Mouse (Mus musculus): ENCODE measurements around the gene Trpc7.
A peak's percentile ranks its signal among the peaks of the same experiment; 100 is the strongest.

The Trpc7 gene

GRCm38 (mm10) chr13:56895893-56896292 is at the start of gene Trpc7:
TSS of gene Trpc7 (minus strand) at chr13:56895993.
- no peak for DNase-seq (ENCODE audit: extremely low read depth, low read depth, low spot score)

- no peak for DNase-seq (ENCODE audit: extremely low read depth, low read depth, low spot score)
Observed at GRCm38 (mm10) chr13:56939261-56939660, 43.5 kb upstream of the Trpc7 start.

- no peak for DNase-seq (ENCODE audit: extremely low read depth, low read depth, low spot score)
Observed at GRCm38 (mm10) chr13:56933832-56934510, 38.2 kb upstream of the Trpc7 start.

DNA sequence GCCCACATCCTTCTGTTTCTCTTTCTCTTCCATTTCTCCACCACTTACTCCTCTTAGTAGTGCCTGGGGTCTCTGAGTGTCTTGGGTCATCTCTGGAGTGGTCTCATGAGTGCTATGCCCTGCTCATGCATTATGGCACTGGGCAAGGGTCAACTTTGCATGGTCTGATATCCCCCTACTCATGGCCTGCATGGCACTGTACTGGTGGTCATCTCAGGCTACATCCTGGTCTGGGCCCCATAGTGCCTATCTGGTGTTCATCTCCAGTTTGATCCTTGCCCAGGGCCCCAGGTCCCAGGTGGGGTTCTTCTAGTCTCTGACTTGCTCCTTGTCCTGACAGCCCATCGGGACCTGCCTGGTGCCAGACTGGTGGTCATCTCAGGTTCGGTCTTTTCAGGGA is 34.6 kb upstream of the Trpc7 start:
- DNase-seq (ENCODE audit: extremely low read depth, low read depth, low spot score), result no peak

DNA sequence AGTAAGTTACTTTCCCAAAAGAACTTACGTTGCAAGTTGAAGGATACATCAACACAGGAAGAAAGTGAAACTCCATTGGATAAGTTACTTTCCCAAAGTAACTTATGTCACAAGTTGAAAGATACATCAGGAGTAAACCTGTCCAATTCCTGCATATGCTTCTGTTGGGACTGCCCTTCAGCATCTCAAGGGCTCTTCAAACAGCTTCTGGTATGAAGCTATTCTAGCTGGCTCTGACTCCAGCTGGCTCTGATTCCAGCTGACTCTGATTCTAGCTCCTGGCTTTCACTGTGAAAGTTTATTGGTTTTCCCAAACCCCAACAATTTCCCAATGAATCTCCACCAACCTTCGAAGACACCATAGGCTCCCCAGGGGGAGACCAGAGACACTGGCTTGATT is 27.2 kb upstream of the Trpc7 start:
- DNase-seq (ENCODE audit: extremely low read depth, low read depth, low spot score), result no peak

DNA sequence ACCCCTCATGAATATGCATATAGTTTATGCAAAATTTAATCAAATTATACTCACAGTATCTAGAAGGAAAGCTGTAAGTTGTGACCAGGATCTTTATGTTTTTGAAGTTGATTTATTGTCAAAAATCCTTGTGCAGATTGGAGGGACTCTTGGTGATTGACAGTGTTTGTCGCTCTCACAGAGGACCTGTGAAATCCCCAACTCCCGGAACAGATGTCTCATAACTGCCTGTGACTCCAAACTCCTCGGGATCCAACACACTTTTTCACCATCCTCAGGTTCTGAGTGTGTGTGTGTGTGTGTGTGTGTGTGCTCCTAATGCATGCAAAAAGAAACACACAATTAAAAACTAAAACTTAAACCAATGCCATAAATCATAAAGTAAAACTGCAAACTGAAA is 25.5 kb upstream of the Trpc7 start:
- DNase-seq (ENCODE audit: extremely low read depth, low read depth, low spot score), result no peak

- DNase-seq (ENCODE audit: extremely low read depth, low read depth, low spot score), result no peak
Observed at GRCm38 (mm10) chr13:56914721-56915120, 18.9 kb upstream of the Trpc7 start.

- DNase-seq (ENCODE audit: extremely low read depth, low read depth, low spot score), result no peak
Observed at GRCm38 (mm10) chr13:56911093-56911492, 15.3 kb upstream of the Trpc7 start.

DNA sequence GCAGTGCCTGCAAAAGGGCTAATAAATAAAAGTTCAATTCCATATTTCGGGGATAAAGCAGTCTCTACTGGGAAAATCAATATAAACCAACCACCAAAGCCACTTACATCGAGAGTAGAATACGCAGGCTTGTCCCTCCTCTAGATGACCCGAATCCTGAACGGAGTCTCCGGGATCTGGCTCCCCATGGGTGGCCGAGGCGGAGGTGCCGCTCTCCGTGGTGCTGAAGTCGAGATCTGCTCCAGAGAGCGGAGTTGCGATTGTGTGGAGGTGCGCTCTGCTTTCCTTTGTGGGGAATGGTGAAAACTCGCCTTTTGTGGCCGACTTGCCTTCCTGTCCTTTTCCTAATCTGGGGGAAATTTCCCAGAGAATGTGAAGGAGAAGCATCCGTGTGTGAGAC is 407 bp downstream of the Trpc7 start:
- DNase-seq (ENCODE audit: extremely low read depth, low read depth, low spot score), result no peak

DNA sequence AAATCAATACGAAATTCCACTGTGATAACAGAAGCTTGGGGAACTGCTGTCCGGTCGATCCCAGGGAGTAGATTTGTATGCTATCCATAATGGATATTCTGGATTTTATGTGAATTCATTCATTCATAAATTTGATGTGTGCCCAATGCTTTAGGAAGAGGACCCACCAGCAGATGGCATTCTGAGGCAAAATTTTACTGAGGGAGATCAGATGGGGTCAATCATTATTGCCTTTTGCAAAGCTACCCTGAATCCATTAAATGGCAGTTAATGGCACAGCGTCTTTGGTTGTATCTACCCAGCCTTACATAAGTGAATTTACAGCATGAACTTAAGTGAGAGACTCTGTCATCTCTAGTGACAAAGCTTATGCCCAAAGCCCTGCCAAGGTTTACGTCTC is 1.2 kb downstream of the Trpc7 start:
- no peak for DNase-seq (ENCODE audit: extremely low read depth, low read depth, low spot score)

DNA sequence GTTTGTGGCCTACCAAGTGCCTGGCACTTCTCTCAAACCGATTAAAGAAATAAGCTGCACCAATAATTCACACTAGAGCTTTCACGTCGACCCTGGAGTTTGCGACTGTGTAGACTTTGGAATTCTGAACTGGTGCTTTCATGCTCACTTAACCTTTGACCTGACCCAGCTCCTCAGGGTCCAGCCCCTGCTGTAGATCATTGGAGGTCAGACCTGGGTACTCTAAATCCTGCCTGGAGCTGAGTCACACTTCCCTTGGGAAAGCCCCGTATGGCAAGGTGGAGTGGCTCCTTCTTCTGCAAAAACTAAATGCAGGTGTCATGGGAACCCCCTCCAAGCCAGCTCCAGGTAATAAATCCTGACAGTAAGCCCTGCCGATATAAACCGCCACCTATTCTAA is 5.9 kb downstream of the Trpc7 start:
- no peak for DNase-seq (ENCODE audit: extremely low read depth, low read depth, low spot score)

- no peak for DNase-seq (ENCODE audit: extremely low read depth, low read depth, low spot score)
Observed at GRCm38 (mm10) chr13:56882931-56883330, 12.9 kb downstream of the Trpc7 start.

DNA sequence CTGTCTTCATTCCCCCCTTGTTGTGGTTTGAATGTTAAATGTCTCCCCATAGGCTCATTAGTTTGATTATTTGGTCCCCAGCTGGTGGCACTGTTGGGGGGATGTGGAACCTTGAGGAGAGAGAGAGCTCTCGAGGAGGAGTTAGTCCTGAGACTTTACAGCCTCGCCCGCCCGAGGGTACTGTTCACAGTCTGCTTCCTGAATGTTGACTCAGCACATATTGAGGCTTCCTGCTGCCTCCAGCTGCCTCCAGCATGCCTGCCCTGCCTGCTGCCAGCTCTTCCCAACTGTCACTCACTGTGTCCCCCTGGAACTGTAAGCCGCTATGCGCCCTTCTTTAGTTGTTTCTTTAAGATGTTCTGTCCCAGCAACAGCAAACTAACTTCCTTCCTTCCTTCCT is 31.2 kb downstream of the Trpc7 start:
- no peak for DNase-seq (ENCODE audit: extremely low read depth, low read depth, low spot score)

GRCm38 (mm10) chr13:56862011-56862410 is 33.8 kb downstream of the Trpc7 start:
- DNase-seq (ENCODE audit: extremely low read depth, low read depth, low spot score), result no peak

DNA sequence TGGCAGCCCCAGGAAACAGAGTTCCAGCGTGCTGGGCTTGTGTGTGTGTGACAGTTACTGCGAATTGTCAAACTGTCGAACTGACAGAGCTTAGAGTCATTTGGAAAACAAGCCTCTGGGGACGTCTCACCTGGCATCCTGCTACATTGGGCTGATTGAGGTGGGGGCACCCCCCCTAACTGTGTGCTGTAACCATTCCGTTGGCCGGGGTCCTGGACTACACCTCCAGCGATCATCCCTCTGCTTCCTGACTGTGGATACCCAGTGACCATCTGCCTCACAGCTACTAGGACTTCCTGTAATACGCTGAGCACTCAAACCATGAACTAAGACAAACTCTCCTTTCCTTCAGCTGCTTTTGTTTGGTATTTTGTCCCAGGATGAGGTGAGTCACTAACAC is 41.3 kb downstream of the Trpc7 start:
- DNase-seq (ENCODE audit: extremely low read depth, low read depth, low spot score), result no peak

DNA sequence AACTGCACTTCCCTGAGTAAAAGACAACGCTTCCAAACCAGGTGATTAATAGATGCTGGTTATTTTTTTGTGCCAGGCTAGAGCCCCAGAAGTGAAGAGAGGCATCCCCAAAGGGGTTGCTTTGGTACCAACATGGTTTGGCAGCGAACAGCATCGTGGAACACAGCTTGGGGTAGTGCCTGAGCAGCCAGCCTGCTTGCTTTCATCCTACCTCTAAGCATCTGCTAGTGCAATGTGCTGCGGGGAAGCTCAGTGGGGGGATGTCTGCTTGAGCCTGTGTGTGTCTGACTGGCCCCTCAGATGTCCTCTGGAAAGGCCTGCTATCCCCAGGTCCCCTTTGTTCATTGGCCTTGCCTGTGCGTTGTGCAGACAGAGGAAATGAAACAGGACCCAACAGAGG is 42.4 kb downstream of the Trpc7 start:
- no peak for DNase-seq (ENCODE audit: extremely low read depth, low read depth, low spot score)

GRCm38 (mm10) chr13:56845866-56846265 is 49.9 kb downstream of the Trpc7 start:
- no peak for DNase-seq (ENCODE audit: extremely low read depth, low read depth, low spot score)

DNA sequence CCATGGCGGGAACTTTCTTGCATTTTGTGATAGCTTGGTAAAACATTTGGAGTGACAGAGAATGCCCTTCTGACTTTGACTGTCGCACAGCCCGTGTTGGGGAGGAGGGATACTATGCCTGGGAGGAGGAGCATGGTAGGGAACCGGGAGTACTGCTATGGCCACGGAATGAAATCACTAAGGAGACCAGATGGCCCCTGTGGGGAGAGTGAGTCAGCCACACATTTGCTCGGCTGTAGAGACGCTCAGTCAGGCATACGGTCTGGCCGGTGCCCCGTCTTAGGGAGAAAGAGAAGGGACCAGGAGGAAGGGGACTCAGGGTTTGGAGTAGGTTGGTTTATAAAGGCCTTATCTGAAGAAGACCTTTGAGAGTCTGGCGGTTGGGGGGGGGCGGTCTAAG is 80.3 kb downstream of the Trpc7 start:
- DNase-seq (ENCODE audit: extremely low read depth, low read depth, low spot score), result no peak

- peak; percentile 1 for DNase-seq (ENCODE audit: extremely low read depth, low read depth, low spot score)
Observed at GRCm38 (mm10) chr13:56806776-56807490, 88.9 kb downstream of the Trpc7 start.

DNA sequence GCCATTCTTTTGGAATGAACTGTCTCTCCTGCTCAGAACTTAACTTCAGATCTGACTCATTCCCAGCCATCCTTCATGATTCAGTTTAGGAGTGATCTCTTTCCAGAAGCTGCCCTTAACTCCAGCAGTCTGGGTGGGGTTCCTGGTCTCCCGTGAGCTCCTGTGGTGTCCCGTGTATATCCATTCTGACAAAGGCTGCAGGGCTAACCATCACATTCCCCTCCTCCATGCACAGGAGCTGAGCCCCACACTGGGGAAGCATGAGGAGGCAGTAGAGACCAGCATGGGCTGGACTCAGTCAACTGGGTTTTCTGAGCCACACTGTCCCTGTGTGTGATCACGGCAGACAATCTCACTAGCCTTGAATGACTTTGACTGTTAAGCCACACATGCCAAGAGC is 90.7 kb downstream of the Trpc7 start:
- no peak for DNase-seq (ENCODE audit: extremely low read depth, low read depth, low spot score)

DNA sequence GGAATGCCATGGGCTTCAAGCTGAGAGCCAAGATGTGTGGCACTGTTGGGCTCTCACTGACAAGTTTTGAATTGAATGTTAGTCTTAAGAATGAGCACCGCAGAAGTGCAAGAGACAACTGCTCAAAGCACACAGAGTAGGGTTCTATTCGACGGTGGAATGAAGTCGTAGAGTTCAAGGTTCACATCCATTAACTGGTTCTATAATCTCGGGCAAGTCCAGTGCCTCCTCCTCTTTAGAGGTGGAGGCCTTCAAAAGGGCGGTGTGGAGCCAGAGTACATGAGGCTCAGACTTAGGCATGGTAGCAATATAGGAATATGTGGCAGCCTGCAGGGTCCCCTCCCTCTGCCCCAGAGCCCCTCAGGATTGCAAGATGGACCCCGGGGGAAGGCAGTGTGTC is 98.3 kb downstream of the Trpc7 start:
- no peak for DNase-seq (ENCODE audit: extremely low read depth, low read depth, low spot score)

- DNase-seq (ENCODE audit: extremely low read depth, low read depth, low spot score), result no peak
Observed at GRCm38 (mm10) chr13:56795501-56795900, 100.3 kb downstream of the Trpc7 start.

DNA sequence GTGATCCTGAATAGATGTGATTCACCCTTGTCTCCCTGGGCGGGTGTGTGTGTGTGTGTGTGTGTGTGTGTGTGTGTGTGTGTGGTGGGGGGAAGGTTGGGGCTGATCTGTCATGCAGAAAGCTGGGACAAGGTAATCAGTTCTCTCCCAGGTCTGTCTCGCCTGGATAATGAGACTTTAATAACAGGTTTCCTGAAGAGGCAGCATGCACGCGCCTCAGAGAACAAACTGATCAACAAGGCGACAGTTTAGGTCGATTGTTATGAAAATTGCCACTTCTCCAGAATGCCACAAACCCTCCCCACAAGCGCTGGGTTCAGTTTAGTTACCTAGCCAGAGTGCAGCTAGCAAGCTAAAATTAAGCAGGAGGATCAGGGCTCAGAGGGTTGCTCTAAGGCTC is 101.4 kb downstream of the Trpc7 start:
- no peak for DNase-seq (ENCODE audit: extremely low read depth, low read depth, low spot score)

Measured in fat pad, adult 2 months (tissue).